Mouse (Mus musculus) forebrain, embryonic 13.5 days (tissue): ENCODE results near the gene Prkch. TPM values are rescaled to one million over a fixed set of nuclear protein-coding genes. Genes with fewer than 3 reads are reported as not detected.
"Not testable (repeated sequence)": the region's sequence is repeated elsewhere in the genome, so short reads cannot be mapped to it uniquely, and the experiment has no call there.

Experiments used
- ATAC-seq: fragments of 200-750 bp; cut with Nextera tagmentation; 2 replicates; pipeline ENCODE4 v1.8.0; 2017
- H3K27ac ChIP-seq: fragments of 300-500 bp; sonication (generic); 2 replicates; pipeline ENCODE4 v1.5.1; 2015; ENCODE audit warnings: inconsistent platforms, mild to moderate bottlenecking, moderate library complexity
- H3K27me3 ChIP-seq: fragments of 300-500 bp; sonication (generic); 2 replicates; pipeline ENCODE4 v1.6.1; 2015; ENCODE audit warnings: mild to moderate bottlenecking, inconsistent platforms
- H3K36me3 ChIP-seq: fragments of 300-500 bp; sonication (generic); 2 replicates; pipeline ENCODE4 v1.6.1; 2015; ENCODE audit warnings: mild to moderate bottlenecking, inconsistent platforms; ENCODE audit not compliant: poor library complexity, severe bottlenecking
- H3K4me1 ChIP-seq: fragments of 300-500 bp; sonication (generic); 2 replicates; pipeline ENCODE4 v1.6.1; 2015; ENCODE audit warnings: inconsistent platforms
- H3K4me2 ChIP-seq: fragments of 300-500 bp; sonication (generic); 2 replicates; pipeline ENCODE4 v1.6.1; 2015; ENCODE audit warnings: inconsistent platforms, mild to moderate bottlenecking, moderate library complexity
- H3K4me3 ChIP-seq: fragments of 300-500 bp; sonication (generic); 2 replicates; pipeline ENCODE4 v1.5.1; 2015; ENCODE audit warnings: mild to moderate bottlenecking, inconsistent platforms
- H3K9ac ChIP-seq: fragments of 300-500 bp; sonication (generic); 2 replicates; pipeline ENCODE4 v1.6.1; 2015; ENCODE audit warnings: mild to moderate bottlenecking, inconsistent platforms
- H3K9me3 ChIP-seq: fragments of 300-500 bp; sonication (generic); replicated peaks from 2 replicates; pipeline ENCODE4 v1.6.1; 2016; ENCODE audit warnings: inconsistent platforms
- WGBS: fragments of 180-500 bp; shearing (Covaris S2); methylation state at CpG from one replicate; pipeline ENCODE4 v1.1.7; 2015; 5-methylcytosine and 5-hydroxymethylcytosine counted together
- polyA plus RNA-seq: library from polyadenylated mRNA; unstranded; fragments of >200 nt; fragmentation: Nextera tagmentation; extraction: Ambion mirVana; gene quantifications from 2 replicates; pipeline ENCODE4 v1.2.1, GENCODE M21; 2015

The Prkch gene
- 2.1 and 3.1 TPM in 2 replicates for polyA plus RNA-seq

DNA sequence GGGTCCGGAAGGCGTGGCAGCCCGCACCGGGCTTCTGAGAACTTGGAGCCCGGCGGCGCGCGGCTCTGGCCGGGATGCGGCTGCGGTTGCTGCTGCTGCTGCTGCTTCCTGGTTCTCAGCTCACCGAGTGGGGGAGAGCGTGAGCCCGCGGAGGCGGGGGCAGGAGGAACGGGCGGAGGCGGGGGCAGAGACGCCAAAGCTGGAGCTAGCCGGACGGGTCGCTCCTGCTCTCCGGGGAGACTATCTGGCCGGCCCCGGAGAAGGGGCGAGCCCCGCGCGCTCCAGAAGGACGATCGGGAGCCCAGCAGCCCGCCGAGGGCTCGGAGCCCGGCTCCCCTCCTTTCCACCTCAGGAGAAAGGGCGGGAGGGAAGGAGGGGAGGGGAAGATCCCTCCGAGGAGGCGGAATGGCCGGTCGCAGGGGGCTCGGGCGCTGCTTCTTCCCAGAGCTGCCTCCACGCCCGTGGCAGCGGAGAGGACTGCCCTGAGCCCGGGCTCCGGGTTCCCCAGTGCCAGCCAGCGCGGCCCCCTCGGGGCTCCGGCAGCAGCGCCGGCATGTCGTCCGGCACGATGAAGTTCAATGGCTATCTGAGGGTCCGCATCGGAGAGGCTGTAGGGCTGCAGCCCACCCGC, at the start of gene Prkch:
Gene Prkch, plus strand, starts transcription at position 187 of the 631 bp plus-strand sequence.
- H3K9ac ChIP-seq: peak within 1 kb of the TSS; percentile 77
- H3K36me3 ChIP-seq: no peaks in the 10 kb centered on the region
- H3K27me3 ChIP-seq: peaks cover 30% of the 10 kb centered on the region
- 0% methylated on average over 36 of the region's 61 CpGs for WGBS
- H3K9me3 ChIP-seq: no peaks in the 10 kb centered on the region
- peak within 1 kb of the TSS; percentile 52 for H3K27ac ChIP-seq
- H3K4me1 ChIP-seq: peaks cover 17% of the 10 kb centered on the region
- peak within 1 kb of the TSS; percentile 93 for H3K4me2 ChIP-seq
- peak; percentile 90 for ATAC-seq
- peak within 1 kb of the TSS; percentile 62 for H3K4me3 ChIP-seq

DNA sequence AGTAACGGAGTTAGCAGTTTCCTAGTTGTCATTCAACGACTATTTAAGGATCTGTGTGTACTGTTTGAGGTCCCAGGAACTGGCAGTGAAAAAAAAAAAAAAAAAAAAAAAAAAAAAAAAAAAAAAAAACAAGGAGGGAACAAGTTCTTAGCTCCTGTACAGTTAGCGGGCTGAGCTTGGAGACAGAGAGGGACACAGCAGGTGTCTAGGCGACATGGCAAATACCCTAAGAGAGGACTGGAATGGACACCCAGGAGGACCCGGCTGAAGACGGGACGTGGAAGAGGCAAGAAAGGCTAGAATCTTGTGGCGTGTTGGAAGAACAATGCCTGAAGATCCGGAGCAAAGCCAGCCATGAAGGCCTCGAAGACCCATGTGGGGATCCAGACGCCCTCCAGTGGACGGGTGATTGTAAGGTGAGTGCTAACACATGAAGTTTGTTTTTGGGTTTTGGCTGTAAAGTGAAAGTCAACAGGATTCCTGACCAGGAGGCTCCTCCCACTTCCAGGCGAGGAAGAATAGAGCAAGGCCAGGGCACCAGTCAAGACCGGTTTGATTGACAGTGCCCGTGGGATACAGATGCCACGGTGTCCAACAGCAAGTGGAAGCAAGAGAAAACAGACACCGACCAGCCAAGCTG, 47.0 kb upstream of the Prkch start:
- Histone ChIP-seq H3K9me3 (no peaks in the 10 kb centered on the region), H3K4me2 (peak overlapping the region; percentile 10; the same call in 1 of the 2 replicates)
- ATAC-seq: no peak

DNA sequence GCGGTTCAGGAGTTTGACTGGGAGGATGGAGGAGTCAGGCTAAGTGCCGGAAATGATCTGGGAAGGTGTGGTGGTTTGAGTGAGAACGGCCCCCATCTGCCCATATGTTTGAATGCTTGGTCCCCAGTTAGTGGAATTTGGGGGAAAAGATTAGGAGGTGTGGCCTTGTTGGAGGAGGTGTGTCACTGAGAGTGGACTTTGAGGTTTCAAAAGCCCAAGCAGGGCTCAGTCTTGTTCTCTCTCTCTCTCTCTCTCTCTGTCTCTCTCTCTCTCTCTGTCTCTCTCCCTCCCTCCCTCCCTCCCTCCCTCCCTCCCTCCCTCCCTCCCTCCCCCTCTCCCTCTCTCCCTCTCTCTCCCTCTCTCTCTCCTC, 46.5 kb upstream of the Prkch start:
- not testable (repeated sequence) for H3K4me3 ChIP-seq, H3K27ac ChIP-seq, H3K9ac ChIP-seq, H3K9me3 ChIP-seq, H3K36me3 ChIP-seq, H3K4me1 ChIP-seq, ATAC-seq
- 56% methylated on average over 3 of the region's 3 CpGs for WGBS
- Histone ChIP-seq H3K27me3 (peaks cover 29% of the 10 kb centered on the region), H3K4me2 (peak overlapping the region; percentile 10; the same call in 1 of the 2 replicates)

More for the DNA sequence above, 47.0 kb upstream of the Prkch start:
- no peak overlapping the region for H3K9ac ChIP-seq
- H3K27me3 ChIP-seq: peaks cover 24% of the 10 kb centered on the region
- H3K4me3 ChIP-seq: no peak overlapping the region
- no peaks in the 10 kb centered on the region for H3K36me3 ChIP-seq
- H3K27ac ChIP-seq: no peak overlapping the region
- WGBS: 28% methylated on average over 17 of the region's 17 CpGs
- H3K4me1 ChIP-seq: no peaks in the 10 kb centered on the region

DNA sequence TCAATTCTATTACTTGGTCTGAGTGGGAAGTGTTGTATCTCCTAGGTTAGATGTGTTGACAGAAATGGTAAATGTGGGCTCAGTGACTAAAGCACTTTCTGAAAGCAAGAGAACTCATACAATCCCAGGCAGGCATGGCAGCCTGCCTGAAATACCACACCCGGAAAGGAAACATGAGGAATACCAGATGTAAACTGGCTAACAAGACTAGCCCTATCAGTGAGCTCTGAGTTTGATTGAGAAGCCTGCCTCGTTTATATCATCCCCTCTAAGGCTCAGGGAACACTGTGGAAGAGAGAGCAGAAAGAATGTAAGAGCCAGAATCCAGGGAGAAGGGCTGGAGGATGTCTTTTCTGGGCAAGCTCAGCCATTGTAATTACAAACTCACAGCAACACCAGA, 45.4 kb upstream of the Prkch start:
- Histone ChIP-seq H3K4me2 (no peak overlapping the region), H3K27me3 (peaks cover 38% of the 10 kb centered on the region), H3K36me3 (no peaks in the 10 kb centered on the region), H3K27ac (no peak overlapping the region), H3K9me3 (no peaks in the 10 kb centered on the region), H3K9ac (no peak overlapping the region), H3K4me1 (no peaks in the 10 kb centered on the region), H3K4me3 (no peak overlapping the region)
- no peak for ATAC-seq
- 40% methylated on average over 2 of the region's 2 CpGs for WGBS

DNA sequence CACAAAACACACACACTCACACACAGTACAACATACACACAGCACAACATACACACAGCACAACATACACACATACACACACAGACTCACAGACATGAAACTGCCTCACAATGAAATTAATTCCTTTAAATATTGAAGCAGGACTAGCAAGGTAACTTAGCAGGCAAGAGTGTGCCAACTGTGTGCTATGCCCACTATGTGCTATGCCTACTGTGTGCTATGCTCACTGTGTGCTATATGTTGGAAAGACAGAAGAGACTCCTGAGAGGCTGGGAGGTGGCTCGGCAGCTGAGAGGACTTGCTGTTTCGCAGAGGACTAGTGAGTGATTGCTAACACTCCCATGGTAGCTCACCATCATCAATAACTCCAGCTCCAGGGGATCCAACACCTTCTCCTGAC, 44.2 kb upstream of the Prkch start:
- Histone ChIP-seq H3K4me3 (no peak overlapping the region), H3K9ac (no peak overlapping the region), H3K9me3 (no peaks in the 10 kb centered on the region), H3K4me1 (peaks cover 5% of the 10 kb centered on the region), H3K36me3 (no peaks in the 10 kb centered on the region), H3K27ac (no peak overlapping the region), H3K4me2 (no peak overlapping the region), H3K27me3 (peaks cover 50% of the 10 kb centered on the region)
- WGBS: 85% methylated on average over 2 of the region's 2 CpGs
- ATAC-seq: no peak

DNA sequence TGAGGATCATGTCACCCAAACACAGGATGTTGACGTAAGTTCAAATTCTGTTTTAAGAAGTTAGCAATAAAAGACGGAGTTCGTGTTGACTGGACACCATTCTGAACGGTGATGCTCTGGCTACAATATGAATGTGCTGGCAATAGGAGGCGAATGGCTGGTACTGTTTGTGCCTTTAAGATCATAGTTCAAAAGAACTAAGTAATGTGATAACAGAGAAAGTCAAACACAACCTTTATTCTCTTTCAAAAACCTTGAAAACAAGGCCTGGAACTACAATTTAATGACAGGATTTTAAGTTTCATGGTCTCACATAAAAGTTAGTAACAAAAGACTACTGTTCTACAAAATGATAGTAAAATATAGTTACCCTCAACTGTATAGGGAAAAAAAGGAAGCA, 41.4 kb upstream of the Prkch start:
- no peak overlapping the region for H3K4me2 ChIP-seq
- ATAC-seq: no peak
- WGBS: 89% methylated on average over 5 of the region's 5 CpGs
- H3K27me3 ChIP-seq: peaks cover 78% of the 10 kb centered on the region
- no peak overlapping the region for H3K9ac ChIP-seq
- H3K36me3 ChIP-seq: no peaks in the 10 kb centered on the region
- H3K9me3 ChIP-seq: no peaks in the 10 kb centered on the region
- no peak overlapping the region for H3K4me3 ChIP-seq
- H3K4me1 ChIP-seq: peaks cover 16% of the 10 kb centered on the region
- H3K27ac ChIP-seq: no peak overlapping the region

DNA sequence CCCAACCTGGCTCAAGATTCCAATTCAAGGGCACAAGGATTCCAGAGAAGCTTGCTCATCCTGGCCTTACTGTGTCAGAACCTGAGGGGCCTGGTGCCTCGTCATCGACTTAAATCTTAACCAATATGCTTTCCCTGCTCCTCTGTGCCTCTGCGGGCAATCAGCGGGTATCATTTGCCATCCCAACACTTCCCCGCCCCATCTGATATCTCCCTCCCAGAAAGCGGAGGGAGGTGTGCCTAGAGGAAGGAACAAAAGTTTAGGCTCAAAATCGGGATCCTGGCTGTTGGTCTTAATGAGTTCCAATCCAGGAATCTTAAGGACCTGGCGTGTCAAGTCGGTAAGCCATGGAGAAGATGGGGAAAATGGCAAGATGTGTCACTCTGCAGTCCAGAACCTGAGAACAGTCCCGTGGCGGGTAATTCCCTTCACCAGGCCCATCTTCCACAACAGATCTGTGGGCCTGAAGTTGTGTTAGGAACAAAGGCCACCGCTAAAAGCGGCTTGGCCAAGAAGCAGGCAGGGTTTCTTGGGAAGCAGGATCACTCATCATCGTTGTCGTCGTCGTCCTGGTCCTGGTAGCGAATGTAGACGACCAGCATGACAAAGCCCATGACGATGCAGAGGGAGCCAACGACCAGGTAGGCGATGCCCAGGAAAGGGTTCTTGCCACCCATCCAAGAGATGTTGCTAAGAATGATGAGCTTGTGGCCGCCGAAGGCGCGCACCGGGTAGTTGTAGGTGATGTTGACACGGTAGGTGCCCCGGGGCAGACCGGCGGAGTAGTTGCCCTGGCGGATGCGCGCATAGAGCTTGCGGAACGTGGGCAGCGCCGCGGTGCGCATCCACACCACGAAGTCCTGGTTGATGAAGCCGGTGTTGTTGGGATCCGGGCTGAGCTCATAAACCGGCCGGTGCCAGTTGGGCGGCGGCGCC, 39.6 kb upstream of the Prkch start:
- WGBS: 14% methylated on average over 48 of the region's 48 CpGs
- Histone ChIP-seq H3K9me3 (no peaks in the 10 kb centered on the region), H3K27me3 (peaks cover 92% of the 10 kb centered on the region), H3K4me3 (peak overlapping the region; percentile 39), H3K4me1 (peaks cover 16% of the 10 kb centered on the region), H3K27ac (no peak overlapping the region), H3K4me2 (peak overlapping the region; percentile 62), H3K9ac (0 out of 2 replicates have a peak overlapping the region, but pooled peaks have one; percentile 40), H3K36me3 (no peaks in the 10 kb centered on the region)
- ATAC-seq: peak; percentile 41

DNA sequence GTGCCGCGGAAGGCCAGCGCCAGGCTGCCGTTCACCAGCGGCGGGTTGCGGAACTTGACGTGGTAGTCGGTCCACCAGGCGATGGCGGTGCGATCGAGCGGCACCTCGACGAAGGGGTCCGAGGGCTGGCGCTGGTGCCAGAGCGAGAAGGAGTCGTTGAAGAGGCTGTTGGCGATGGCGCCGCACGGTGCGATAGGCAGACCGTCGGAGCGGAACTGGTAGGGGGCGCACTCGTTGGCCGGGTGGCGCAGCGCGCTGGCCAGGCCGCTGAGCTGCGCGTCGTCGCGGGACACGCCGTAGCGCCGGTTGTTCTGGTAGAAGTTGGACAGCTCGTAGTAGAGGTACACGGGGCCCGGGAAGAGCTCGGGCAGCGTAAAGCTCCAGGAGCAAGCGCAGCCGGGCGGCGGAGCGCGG, 38.9 kb upstream of the Prkch start:
- Histone ChIP-seq H3K27me3 (peaks cover 93% of the 10 kb centered on the region), H3K36me3 (no peaks in the 10 kb centered on the region), H3K9me3 (no peaks in the 10 kb centered on the region), H3K9ac (peak overlapping the region; percentile 40; the same call in 1 of the 2 replicates), H3K4me1 (peaks cover 16% of the 10 kb centered on the region), H3K4me2 (peak overlapping the region; percentile 62), H3K27ac (no peak overlapping the region), H3K4me3 (peak overlapping the region; percentile 39)
- ATAC-seq: peak; percentile 62
- WGBS: 2% methylated on average over 55 of the region's 55 CpGs

DNA sequence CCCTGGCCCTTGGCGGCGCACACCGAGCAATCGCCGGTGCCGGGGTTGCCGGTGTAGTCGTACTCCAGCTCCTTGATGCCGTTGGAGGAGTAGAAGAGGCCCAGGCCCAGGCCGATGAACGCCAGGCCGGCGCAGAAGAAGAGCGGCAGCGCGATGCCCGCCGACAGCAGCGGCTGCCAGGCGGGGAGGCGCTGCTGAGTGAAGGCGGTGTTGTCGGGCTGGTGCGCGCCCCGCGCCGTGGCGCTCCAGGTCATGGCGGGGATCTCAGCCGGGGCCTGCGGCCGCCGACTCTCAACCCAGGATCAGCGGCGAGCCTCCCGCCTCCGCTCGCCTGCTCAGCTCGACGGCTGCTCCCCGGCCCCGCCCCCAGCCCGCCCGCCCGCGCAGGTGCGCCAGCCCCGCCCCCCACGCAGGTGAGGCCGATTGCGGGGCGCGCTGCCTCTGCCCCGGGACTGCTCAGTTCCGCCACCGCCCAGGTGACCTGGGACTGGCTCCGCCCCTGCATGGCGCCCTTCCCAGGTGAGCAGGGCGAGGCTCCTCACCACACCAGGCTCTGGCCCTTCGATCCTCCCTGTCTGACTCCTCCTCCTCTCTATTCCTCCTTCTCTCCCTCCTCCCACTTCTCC, 38.4 kb upstream of the Prkch start, which contains the start of gene Tmem30b:
Gene Tmem30b, minus strand, starts transcription at position 307 of the 626 bp plus-strand sequence.
- 3% methylated on average over 23 of the region's 61 CpGs for WGBS
- no peaks in the 10 kb centered on the region for H3K9me3 ChIP-seq
- H3K4me1 ChIP-seq: peaks cover 16% of the 10 kb centered on the region
- H3K27me3 ChIP-seq: peaks cover 93% of the 10 kb centered on the region
- H3K4me2 ChIP-seq: peak within 1 kb of the TSS; percentile 62
- H3K4me3 ChIP-seq: peak within 1 kb of the TSS; percentile 39
- peak within 1 kb of the TSS; percentile 40; the same call in 1 of the 2 replicates for H3K9ac ChIP-seq
- no peak within 1 kb of the TSS for H3K27ac ChIP-seq
- peak; percentile 55 for ATAC-seq
- no peaks in the 10 kb centered on the region for H3K36me3 ChIP-seq

DNA sequence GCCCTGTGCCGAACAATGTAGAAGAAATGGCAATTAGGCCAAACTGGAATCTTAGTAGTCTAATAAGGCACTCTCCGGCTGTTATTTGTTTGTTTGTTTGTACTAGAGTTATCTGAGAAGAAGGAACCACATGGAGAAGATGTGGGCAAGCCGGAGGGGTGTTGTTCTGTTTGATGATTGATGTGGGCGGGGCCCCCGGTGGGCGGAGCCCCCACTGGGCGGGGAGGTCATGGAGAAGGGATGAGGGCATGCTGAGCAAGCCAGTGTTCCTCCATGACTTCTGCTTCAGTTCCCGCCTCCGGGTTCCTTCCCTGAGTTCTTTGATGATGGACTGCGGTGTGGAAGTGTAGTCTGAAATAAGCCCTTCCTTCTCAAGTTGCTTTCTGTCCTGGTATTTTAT, 37.0 kb upstream of the Prkch start:
- Histone ChIP-seq H3K9ac (no peak overlapping the region), H3K36me3 (no peaks in the 10 kb centered on the region), H3K4me3 (no peak overlapping the region), H3K4me1 (peaks cover 16% of the 10 kb centered on the region), H3K27ac (no peak overlapping the region), H3K4me2 (no peak overlapping the region), H3K9me3 (no peaks in the 10 kb centered on the region), H3K27me3 (peaks cover 84% of the 10 kb centered on the region)
- WGBS: 43% methylated on average over 10 of the region's 10 CpGs
- no peak for ATAC-seq

DNA sequence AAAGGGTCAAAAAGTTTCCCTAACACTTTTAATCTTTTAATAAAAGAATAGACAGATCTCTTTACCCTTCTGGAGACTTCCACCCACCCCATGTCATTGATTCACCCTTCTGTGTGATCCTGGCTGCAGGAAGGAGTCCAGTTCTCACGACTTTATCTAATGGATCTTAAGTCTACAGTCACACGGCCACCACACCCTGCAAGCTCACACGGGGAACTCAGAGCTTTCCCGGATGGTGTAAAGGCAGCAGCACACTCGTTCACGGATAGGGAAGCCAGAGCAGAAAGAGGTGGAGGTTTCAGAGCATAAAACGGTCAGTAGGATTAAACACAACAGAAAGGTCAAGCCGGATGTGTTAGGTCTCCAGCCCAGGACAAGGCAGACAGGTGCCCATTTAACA, 36.3 kb upstream of the Prkch start:
- Histone ChIP-seq H3K4me2 (no peak overlapping the region), H3K36me3 (no peaks in the 10 kb centered on the region), H3K27me3 (peaks cover 84% of the 10 kb centered on the region), H3K9ac (no peak overlapping the region), H3K4me1 (peaks cover 16% of the 10 kb centered on the region), H3K27ac (no peak overlapping the region), H3K9me3 (no peaks in the 10 kb centered on the region), H3K4me3 (no peak overlapping the region)
- no peak for ATAC-seq
- 77% methylated on average over 8 of the region's 8 CpGs for WGBS
